Mouse (Mus musculus) spleen, adult 12 weeks (tissue): ENCODE results near the gene Gm6526.
"Not testable (repeated sequence)": the region's sequence is repeated elsewhere in the genome, so short reads cannot be mapped to it uniquely, and the experiment has no call there.

Experiments
- DNase-seq: peaks from one replicate; pipeline ENCODE4 v3.0.0; 2022; ENCODE audit warnings: low spot score

Gm6526 gene

DNA sequence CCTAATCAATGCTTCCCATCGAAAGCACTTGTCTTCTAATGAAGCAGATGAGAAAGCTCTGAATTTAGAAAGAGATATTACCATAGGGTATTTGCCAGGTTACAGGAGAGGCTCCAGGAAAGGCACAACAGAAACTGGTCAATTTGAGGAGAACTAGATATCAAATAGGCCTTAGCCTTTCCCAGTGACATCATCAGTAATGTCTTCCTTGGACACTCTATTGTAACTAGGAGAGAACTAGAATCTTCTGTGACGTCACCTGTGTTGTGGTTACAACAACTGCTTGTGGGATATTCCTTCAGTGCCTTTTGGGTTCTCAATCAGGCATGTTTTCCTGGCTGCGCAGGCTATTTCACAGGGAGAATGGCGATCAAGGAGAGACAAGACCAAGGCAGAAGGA lies at the start of gene Gm6526:
TSS of gene Gm6526 (plus strand) at position 301 of the 400 bp plus-strand sequence.
- not testable (repeated sequence) for DNase-seq

DNA sequence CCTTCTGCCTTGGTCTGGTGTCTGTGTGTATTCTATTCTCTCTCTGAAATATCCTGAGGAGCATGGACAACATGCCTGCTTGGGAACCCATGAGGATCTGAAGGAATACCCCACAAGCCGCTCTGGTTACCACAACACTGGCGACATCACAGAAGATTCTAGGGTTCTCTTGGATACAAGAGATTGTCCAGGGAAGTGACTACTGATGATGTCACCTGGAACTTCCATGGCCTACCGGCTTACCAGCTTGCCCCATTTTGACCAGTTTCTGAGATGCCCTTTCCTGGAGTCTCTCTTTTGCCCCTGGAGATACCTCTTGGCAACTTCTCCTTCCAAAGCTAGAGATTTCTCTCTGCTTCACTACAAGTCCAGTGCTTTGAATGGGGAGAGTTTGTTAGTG lies 20.3 kb upstream of the Gm6526 start, which contains the start of gene Gm16506:
TSS of gene Gm16506 (minus strand) at position 101 of the 400 bp plus-strand sequence.
- DNase-seq, result not testable (repeated sequence)

DNA sequence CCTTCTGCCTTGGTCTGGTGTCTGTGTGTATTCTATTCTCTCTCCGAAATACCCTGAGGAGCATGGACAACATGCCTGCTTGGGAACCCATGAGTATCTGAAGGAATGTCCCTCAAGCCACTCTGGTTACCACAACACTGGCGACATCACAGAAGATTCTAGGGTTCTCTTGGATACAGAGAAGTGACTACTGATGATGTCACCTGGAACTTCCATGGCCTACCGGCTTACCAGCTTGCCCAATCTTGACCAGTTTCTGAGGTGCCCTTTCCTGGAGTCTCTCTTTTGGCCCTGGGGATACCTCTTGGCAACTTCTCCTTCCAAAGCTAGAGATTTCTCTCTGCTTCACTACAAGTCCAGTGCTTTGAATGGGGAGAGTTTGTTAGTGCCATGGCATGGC lies 37.0 kb downstream of the Gm6526 start, which contains the start of gene Gm8180:
TSS of gene Gm8180 (minus strand) at position 101 of the 400 bp plus-strand sequence.
- not testable (repeated sequence) for DNase-seq

DNA sequence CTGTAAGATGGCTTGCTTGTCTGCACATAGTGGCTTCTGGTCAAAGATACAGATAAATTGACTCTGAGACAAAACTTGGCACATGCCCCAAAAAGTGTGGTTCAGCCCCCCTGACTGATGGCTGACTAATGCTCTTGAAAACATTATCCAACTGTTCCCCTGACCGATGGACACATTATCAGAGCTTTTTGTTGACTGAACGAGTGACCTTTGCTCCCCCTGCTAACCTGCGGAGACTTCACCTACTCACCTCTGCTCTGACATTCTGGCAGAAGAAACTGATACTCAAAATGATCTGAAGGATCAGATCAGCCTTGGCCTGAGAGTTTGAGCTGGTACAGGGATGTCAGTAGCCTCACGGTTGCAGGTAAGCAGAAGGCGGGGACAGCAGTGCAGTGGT lies 46.1 kb downstream of the Gm6526 start:
- DNase-seq, result not testable (repeated sequence)

DNA sequence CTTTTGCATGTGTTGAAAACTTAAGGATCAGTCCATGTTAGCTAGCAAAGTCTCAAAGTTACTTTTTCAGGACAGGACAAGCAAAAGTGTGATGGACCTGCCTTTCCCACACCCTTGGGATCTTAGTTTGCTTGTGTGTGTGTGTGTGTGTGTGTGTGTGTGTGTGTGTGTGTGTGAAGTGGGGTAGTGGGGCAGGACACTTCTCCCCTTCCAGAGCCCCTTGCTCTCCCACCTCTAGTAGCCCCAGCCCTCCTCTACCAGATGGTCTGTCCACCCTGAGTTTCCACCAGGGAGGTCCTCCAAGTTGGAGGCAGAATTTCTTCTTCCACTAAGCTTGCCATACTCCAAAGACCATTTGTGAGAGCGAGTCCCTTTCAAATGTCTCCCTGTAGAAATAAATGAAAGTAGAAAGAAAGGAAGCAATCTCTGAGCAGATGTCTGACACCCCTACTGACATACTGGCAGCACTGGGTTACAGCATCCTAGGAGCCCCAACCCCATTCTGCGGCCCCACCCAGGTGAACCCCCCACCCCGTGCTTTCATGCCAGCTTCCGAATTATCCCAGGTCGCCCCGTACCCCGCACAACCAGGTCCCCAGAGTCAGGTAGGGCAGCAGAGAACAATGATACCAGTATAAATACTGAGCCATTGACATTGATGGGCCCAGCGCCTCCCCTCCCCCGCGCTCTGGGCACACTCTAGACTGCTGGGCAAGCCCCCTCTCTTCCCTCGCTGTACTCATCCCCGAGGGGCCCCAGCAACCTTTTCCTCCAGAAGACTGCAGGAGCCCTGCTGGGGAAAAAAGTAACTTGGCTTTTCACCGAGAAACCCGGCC lies 48.6 kb downstream of the Gm6526 start:
- DNase-seq, result no peak

- DNase-seq, result not testable (repeated sequence)
Observed at GRCm38 (mm10) chr14:43796905-43797470, 49.3 kb downstream of the Gm6526 start.

DNA sequence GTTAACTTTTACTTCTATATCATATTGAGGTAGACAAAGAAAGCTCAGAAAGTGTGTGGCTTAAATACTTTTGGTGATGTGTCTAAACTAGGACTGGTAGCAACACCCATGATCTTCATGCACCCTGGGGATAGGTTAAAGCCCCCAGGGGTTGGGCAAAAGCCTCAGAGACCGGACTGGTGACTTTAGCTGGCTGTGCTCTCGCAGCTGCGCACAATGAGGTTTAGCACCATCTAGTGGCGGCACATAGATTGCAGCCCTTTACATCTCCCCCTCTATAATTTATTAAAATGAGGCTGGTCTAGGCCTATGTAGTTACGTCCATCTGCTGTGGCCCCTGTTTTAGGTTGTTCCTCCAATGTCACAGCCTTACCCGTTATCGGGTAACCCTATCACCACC lies 56.8 kb downstream of the Gm6526 start:
- not testable (repeated sequence) for DNase-seq
